Mouse (Mus musculus): ENCODE measurements at regions not wholly inside any gene's neighbourhood (a gene's known extent, or its start where the extent isn't known, plus 50 kb on each side); places are given as distances from the start of the nearest gene placed in this dataset.

Small RNA genes lying in the stretch of these regions (microRNA-seq; reads per million reads assigned to microRNA genes)
- 409 to 516 reads per million in 2 experiments for gene Mir30b
- 15,681 to 19,291 reads per million in 2 experiments for gene Mir30d
